Mouse (Mus musculus): ENCODE data around the gene Armc3. TPM values are rescaled to one million over a fixed set of nuclear protein-coding genes. Genes with fewer than 3 reads are reported as not detected.

Gene Armc3
- polyA plus RNA-seq, 1 experiment from 2014 or later, result 0.46 TPM

GRCm38 (mm10) chr2:19235614-19236013 lies 36.5 kb downstream of the Armc3 start:
- no peak for DNase-seq (ENCODE audit: extremely low spot score, low spot score)
- H3K4me3 ChIP-seq, result no peak overlapping the region
- H3K36me3 ChIP-seq (replicated peaks), result no peaks in the 10 kb centered on the region
- no peak overlapping the region for H3K27ac ChIP-seq
- WGBS, result 80% methylated on average over 4 of the region's 4 CpGs
- peaks cover 4% of the 10 kb centered on the region; the same call in 1 of the 2 replicates for H3K9me3 ChIP-seq
- peaks cover 3% of the 10 kb centered on the region; the same call in 1 of the 2 replicates for H3K4me1 ChIP-seq
- H3K27me3 ChIP-seq (ENCODE audit: poor library complexity, severe bottlenecking), result no peaks in the 10 kb centered on the region

- Histone ChIP-seq H3K4me1 (peaks cover 3% of the 10 kb centered on the region; the same call in 1 of the 2 replicates), H3K9me3 (no peaks in the 10 kb centered on the region), H3K4me3 (no peak overlapping the region), H3K27ac (no peak overlapping the region), H3K27me3 (ENCODE audit: poor library complexity, severe bottlenecking) (no peaks in the 10 kb centered on the region), H3K36me3 (replicated peaks) (no peaks in the 10 kb centered on the region)
- WGBS, result 65% methylated on average over 2 of the region's 2 CpGs
- DNase-seq (ENCODE audit: extremely low spot score, low spot score), result no peak
Measured at GRCm38 (mm10) chr2:19238771-19239170, 39.7 kb downstream of the Armc3 start.

GRCm38 (mm10) chr2:19249611-19250010 lies 50.5 kb downstream of the Armc3 start:
- no peak overlapping the region for H3K4me3 ChIP-seq
- no peaks in the 10 kb centered on the region for H3K27me3 ChIP-seq (ENCODE audit: poor library complexity, severe bottlenecking)
- no peaks in the 10 kb centered on the region for H3K4me1 ChIP-seq
- no peak overlapping the region for H3K27ac ChIP-seq
- 91% methylated on average over 11 of the region's 11 CpGs for WGBS
- 0 out of 2 replicates have a peak, but pooled peaks cover 2% of the 10 kb centered on the region for H3K9me3 ChIP-seq
- no peaks in the 10 kb centered on the region for H3K36me3 ChIP-seq (replicated peaks)
- DNase-seq (ENCODE audit: extremely low spot score, low spot score), result no peak

GRCm38 (mm10) chr2:19255037-19255436 lies 55.9 kb downstream of the Armc3 start:
- 81% methylated on average over 3 of the region's 3 CpGs for WGBS
- H3K27me3 ChIP-seq (ENCODE audit: poor library complexity, severe bottlenecking), result no peaks in the 10 kb centered on the region

GRCm38 (mm10) chr2:19257255-19257654 lies 58.2 kb downstream of the Armc3 start:
- H3K4me1 ChIP-seq, result no peaks in the 10 kb centered on the region
- H3K9me3 ChIP-seq, result no peaks in the 10 kb centered on the region
- DNase-seq (ENCODE audit: extremely low spot score, low spot score), result no peak
- H3K36me3 ChIP-seq (replicated peaks), result no peaks in the 10 kb centered on the region
- H3K27ac ChIP-seq, result no peak overlapping the region
- no peaks in the 10 kb centered on the region for H3K27me3 ChIP-seq (ENCODE audit: poor library complexity, severe bottlenecking)
- H3K4me3 ChIP-seq, result no peak overlapping the region

More at GRCm38 (mm10) chr2:19255037-19255436, 55.9 kb downstream of the Armc3 start:
- Histone ChIP-seq H3K27ac (no peak overlapping the region), H3K9me3 (no peaks in the 10 kb centered on the region), H3K4me3 (no peak overlapping the region), H3K36me3 (replicated peaks) (no peaks in the 10 kb centered on the region), H3K4me1 (no peaks in the 10 kb centered on the region)
- DNase-seq (ENCODE audit: extremely low spot score, low spot score), result no peak

- Histone ChIP-seq H3K4me1 (no peaks in the 10 kb centered on the region), H3K4me3 (no peak overlapping the region), H3K9me3 (no peaks in the 10 kb centered on the region), H3K27me3 (ENCODE audit: poor library complexity, severe bottlenecking) (no peaks in the 10 kb centered on the region), H3K36me3 (replicated peaks) (no peaks in the 10 kb centered on the region), H3K27ac (no peak overlapping the region)
- no peak for DNase-seq (ENCODE audit: extremely low spot score, low spot score)
- WGBS, result 83% methylated on average over 6 of the region's 6 CpGs
Measured at GRCm38 (mm10) chr2:19260399-19260798, 61.3 kb downstream of the Armc3 start.

- WGBS, result 58% methylated on average over 5 of the region's 5 CpGs
- Histone ChIP-seq H3K9me3 (no peaks in the 10 kb centered on the region), H3K36me3 (replicated peaks) (no peaks in the 10 kb centered on the region), H3K27ac (no peak overlapping the region), H3K4me1 (no peaks in the 10 kb centered on the region), H3K27me3 (ENCODE audit: poor library complexity, severe bottlenecking) (peaks cover 3% of the 10 kb centered on the region), H3K4me3 (no peak overlapping the region)
- no peak for DNase-seq (ENCODE audit: extremely low spot score, low spot score)
Measured at GRCm38 (mm10) chr2:19263375-19263774, 64.3 kb downstream of the Armc3 start.

- Histone ChIP-seq H3K4me1 (peaks cover 4% of the 10 kb centered on the region), H3K9me3 (no peaks in the 10 kb centered on the region), H3K27ac (no peak overlapping the region), H3K4me3 (no peak overlapping the region), H3K27me3 (ENCODE audit: poor library complexity, severe bottlenecking) (peaks cover 27% of the 10 kb centered on the region), H3K36me3 (replicated peaks) (no peaks in the 10 kb centered on the region)
- 82% methylated on average over 2 of the region's 2 CpGs for WGBS
- no peak for DNase-seq (ENCODE audit: extremely low spot score, low spot score)
Measured at GRCm38 (mm10) chr2:19265834-19266233, 66.7 kb downstream of the Armc3 start.

GRCm38 (mm10) chr2:19267396-19267795 lies 68.3 kb downstream of the Armc3 start:
- no peak for DNase-seq (ENCODE audit: extremely low spot score, low spot score)
- peaks cover 40% of the 10 kb centered on the region for H3K27me3 ChIP-seq (ENCODE audit: poor library complexity, severe bottlenecking)
- H3K4me3 ChIP-seq, result no peak overlapping the region
- H3K4me1 ChIP-seq, result peaks cover 10% of the 10 kb centered on the region
- no peak overlapping the region for H3K27ac ChIP-seq
- WGBS, result 74% methylated on average over 2 of the region's 2 CpGs
- no peaks in the 10 kb centered on the region for H3K36me3 ChIP-seq (replicated peaks)
- H3K9me3 ChIP-seq, result no peaks in the 10 kb centered on the region

GRCm38 (mm10) chr2:19269955-19270354 lies 70.9 kb downstream of the Armc3 start:
- H3K27me3 ChIP-seq (ENCODE audit: poor library complexity, severe bottlenecking), result peaks cover 63% of the 10 kb centered on the region
- WGBS, result 60% methylated on average over 5 of the region's 5 CpGs

GRCm38 (mm10) chr2:19270709-19271120 lies 71.6 kb downstream of the Armc3 start:
- DNase-seq (ENCODE audit: extremely low spot score, low spot score), result no peak
- no peak overlapping the region for H3K4me3 ChIP-seq
- no peak overlapping the region for H3K27ac ChIP-seq
- no peaks in the 10 kb centered on the region for H3K36me3 ChIP-seq (replicated peaks)
- WGBS, result 27% methylated on average over 9 of the region's 9 CpGs
- peaks cover 11% of the 10 kb centered on the region for H3K4me1 ChIP-seq
- H3K27me3 ChIP-seq (ENCODE audit: poor library complexity, severe bottlenecking), result peaks cover 69% of the 10 kb centered on the region
- no peaks in the 10 kb centered on the region for H3K9me3 ChIP-seq

More at GRCm38 (mm10) chr2:19269955-19270354, 70.9 kb downstream of the Armc3 start:
- no peak overlapping the region for H3K27ac ChIP-seq
- H3K4me1 ChIP-seq, result peaks cover 10% of the 10 kb centered on the region
- no peaks in the 10 kb centered on the region for H3K9me3 ChIP-seq
- no peaks in the 10 kb centered on the region for H3K36me3 ChIP-seq (replicated peaks)
- no peak for DNase-seq (ENCODE audit: extremely low spot score, low spot score)
- no peak overlapping the region for H3K4me3 ChIP-seq

GRCm38 (mm10) chr2:19274583-19274982 lies 75.5 kb downstream of the Armc3 start:
- H3K27ac ChIP-seq, result no peak overlapping the region
- DNase-seq (ENCODE audit: extremely low spot score, low spot score), result no peak
- no peak overlapping the region for H3K4me3 ChIP-seq
- H3K4me1 ChIP-seq, result peaks cover 15% of the 10 kb centered on the region
- no peaks in the 10 kb centered on the region for H3K9me3 ChIP-seq
- WGBS, result 88% methylated on average over 2 of the region's 2 CpGs
- peaks cover 68% of the 10 kb centered on the region for H3K27me3 ChIP-seq (ENCODE audit: poor library complexity, severe bottlenecking)
- no peaks in the 10 kb centered on the region for H3K36me3 ChIP-seq (replicated peaks)

- 12% methylated on average over 25 of the region's 25 CpGs for WGBS
- Histone ChIP-seq H3K27ac (peak overlapping the region; percentile 86), H3K27me3 (ENCODE audit: poor library complexity, severe bottlenecking) (peaks cover 59% of the 10 kb centered on the region), H3K9me3 (no peaks in the 10 kb centered on the region), H3K4me1 (peaks cover 11% of the 10 kb centered on the region), H3K36me3 (replicated peaks) (no peaks in the 10 kb centered on the region), H3K4me3 (peak overlapping the region; percentile 50)
- peak; percentile 74 for DNase-seq (ENCODE audit: extremely low spot score, low spot score)
Measured at GRCm38 (mm10) chr2:19275602-19276539, 76.8 kb downstream of the Armc3 start.
